Mouse (Mus musculus): ENCODE data around the gene Slc44a4.

DNA sequence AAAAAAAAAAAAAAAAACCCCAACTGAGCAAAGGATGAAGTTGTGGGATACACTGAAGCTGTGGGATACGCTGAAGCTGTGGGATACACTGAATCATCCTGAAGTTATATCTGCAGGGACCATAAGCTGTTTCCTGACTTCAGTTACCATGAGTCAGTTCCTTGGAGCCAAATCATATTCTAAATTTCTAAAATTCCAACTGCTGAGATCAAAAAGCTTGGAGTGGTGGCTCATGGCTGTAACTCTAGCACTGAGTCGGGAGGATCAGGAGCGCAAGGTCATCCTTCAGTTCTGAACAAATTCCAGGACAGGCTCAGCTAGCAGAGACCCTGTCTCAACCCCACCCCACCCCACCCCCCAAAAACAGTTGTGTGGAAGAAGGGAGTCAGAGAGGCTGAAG is 28.7 kb upstream of the Slc44a4 start:
- TF ChIP-seq CTCF (IDR thresholded peaks at IDR 0.05; ENCODE audit: borderline replicate concordance, insufficient read depth, low read length) (no peak), POLR2A (IDR thresholded peaks at IDR 0.05; ENCODE audit: low read depth, low read length) (no peak)

Data from embryonic fibroblast, embryonic 13.5 days (primary cell).